Mouse (Mus musculus) heart, embryonic 14.5 days (tissue): Measurements from ENCODE around the gene Ubl4a. TPM values are rescaled to one million over a fixed set of nuclear protein-coding genes. Genes with fewer than 3 reads are reported as not detected.
A peak's percentile ranks its signal among the peaks of the same experiment; 100 is the strongest.

Source experiments
- ATAC-seq: fragments of 200-750 bp; cut with Nextera tagmentation; 2 replicates; pipeline ENCODE4 v1.8.0; 2017; ENCODE audit warnings: low read depth, moderate TSS enrichment; ENCODE audit not compliant: insufficient number of reproducible peaks, insufficient read depth, low FRiP score
- H3K27ac ChIP-seq, 2 experiments: fragments of 200-500 bp in 1 of 2; fragments of 300-500 bp in 1 of 2; sonication (generic) in 1 of 2; replicated peaks in 1 of 2; 2 replicates each; pipeline ENCODE4 v1.5.1; 2012 to 2014; ENCODE audit warnings: low read depth in 2 of 2, low read length in 2 of 2, control low read depth in 1 of 2, mild to moderate bottlenecking in 1 of 2, mixed read lengths in 1 of 2; ENCODE audit not compliant: control insufficient read depth in 1 of 2, insufficient read depth in 1 of 2
- H3K27me3 ChIP-seq: fragments of 300-500 bp; sonication (generic); 2 replicates; pipeline ENCODE4 v1.6.1; 2014; ENCODE audit warnings: mild to moderate bottlenecking, low read length, control low read depth; ENCODE audit not compliant: control insufficient read depth, insufficient read depth
- H3K36me3 ChIP-seq: fragments of 300-500 bp; sonication (generic); 2 replicates; pipeline ENCODE4 v1.6.1; 2014; ENCODE audit warnings: mild to moderate bottlenecking, control low read depth, low read length, mixed read lengths; ENCODE audit not compliant: control insufficient read depth, insufficient read depth
- H3K4me1 ChIP-seq, 2 experiments: fragments of 200-500 bp in 1 of 2; fragments of 300-500 bp in 1 of 2; sonication (generic) in 1 of 2; 2 replicates each; pipeline ENCODE4 v1.6.1; 2012 to 2014; ENCODE audit warnings: low read length in 2 of 2, control low read depth in 1 of 2, mixed read lengths in 1 of 2; ENCODE audit not compliant: control insufficient read depth in 2 of 2, insufficient read depth in 2 of 2
- H3K4me2 ChIP-seq: fragments of 300-500 bp; sonication (generic); 2 replicates; pipeline ENCODE4 v1.6.1; 2014; ENCODE audit warnings: mild to moderate bottlenecking, low read length
- H3K4me3 ChIP-seq, 2 experiments: fragments of 200-500 bp in 1 of 2; fragments of 300-500 bp in 1 of 2; sonication (generic) in 1 of 2; 2 replicates each; pipeline ENCODE4 v1.5.1; 2012 to 2014; ENCODE audit warnings: low read length in 2 of 2, mild to moderate bottlenecking in 2 of 2, control low read depth in 1 of 2, low read depth in 1 of 2, moderate library complexity in 1 of 2; ENCODE audit not compliant: control insufficient read depth in 1 of 2, insufficient read depth in 1 of 2
- H3K9ac ChIP-seq: fragments of 300-500 bp; sonication (generic); 2 replicates; pipeline ENCODE4 v1.6.1; 2014; ENCODE audit warnings: mild to moderate bottlenecking, low read length
- H3K9me3 ChIP-seq: fragments of 300-500 bp; sonication (generic); 2 replicates; pipeline ENCODE4 v1.6.1; 2016; ENCODE audit warnings: low read length, control low read depth; ENCODE audit not compliant: control insufficient read depth
- WGBS: fragments of 180-500 bp; shearing (Covaris S2); extraction: QIAGEN DNeasy Blood & Tissue Kit; methylation state at CpG from one replicate; pipeline ENCODE4 v1.1.7; 2014; 5-methylcytosine and 5-hydroxymethylcytosine counted together
- polyA plus RNA-seq: library from polyadenylated mRNA; unstranded; fragments of >200 nt; fragmentation: Nextera tagmentation; extraction: Ambion mirVana; gene quantifications from 2 replicates; pipeline ENCODE4 v1.2.1, GENCODE M21; 2014

The Ubl4a gene
- 64.3 and 67.2 TPM in 2 replicates for polyA plus RNA-seq

- 25% methylated on average over 32 of the region's 32 CpGs for WGBS
- ATAC-seq, result peak; percentile 89
Measured at GRCm38 (mm10) chrX:74372888-74373549, at the start of gene Ubl4a, which contains the start of gene Slc10a3. Gene Ubl4a, minus strand, starts transcription at chrX:74373218. Gene Slc10a3, minus strand, starts transcription at chrX:74373349.

GRCm38 (mm10) chrX:74413377-74413776, 40.4 kb upstream of the Ubl4a start:
- Histone ChIP-seq H3K4me1 (no peaks in the 10 kb centered on the region), H3K27me3 (no peaks in the 10 kb centered on the region), H3K4me2 (no peak overlapping the region), H3K9me3 (no peaks in the 10 kb centered on the region), H3K9ac (no peak overlapping the region), H3K36me3 (0 out of 2 replicates have a peak, but pooled peaks cover 6% of the 10 kb centered on the region), H3K4me3 (no peak overlapping the region), H3K27ac (no peak overlapping the region)
- peak; percentile 26; the same call in 1 of the 2 replicates for ATAC-seq

More at GRCm38 (mm10) chrX:74372888-74373549, at the start of gene Ubl4a, which contains the start of gene Slc10a3:
- 0 out of 2 replicates have a peak, but pooled peaks cover 11% of the 10 kb centered on the region for H3K36me3 ChIP-seq
- H3K27me3 ChIP-seq, result no peaks in the 10 kb centered on the region
- H3K27ac ChIP-seq, result no peak within 1 kb of the TSS; a peak in 1 of 4 replicates
- H3K4me2 ChIP-seq, result peak within 1 kb of the TSS; percentile 70
- no peaks in the 10 kb centered on the region for H3K9me3 ChIP-seq
- H3K4me1 ChIP-seq, result no peaks in the 10 kb centered on the region; a peak in 1 of 4 replicates
- peak within 1 kb of the TSS; percentile 48 to 60 for H3K4me3 ChIP-seq
- peak within 1 kb of the TSS; percentile 70 for H3K9ac ChIP-seq

GRCm38 (mm10) chrX:74408340-74408739, 35.3 kb upstream of the Ubl4a start:
- WGBS, result 37% methylated on average over 2 of the region's 2 CpGs
- no peaks in the 10 kb centered on the region for H3K27me3 ChIP-seq
- no peak overlapping the region for H3K4me3 ChIP-seq
- H3K9ac ChIP-seq, result no peak overlapping the region
- no peaks in the 10 kb centered on the region for H3K4me1 ChIP-seq
- H3K9me3 ChIP-seq, result no peaks in the 10 kb centered on the region
- H3K27ac ChIP-seq, result no peak overlapping the region
- ATAC-seq, result no peak
- H3K36me3 ChIP-seq, result no peaks in the 10 kb centered on the region
- H3K4me2 ChIP-seq, result no peak overlapping the region

GRCm38 (mm10) chrX:74400136-74400535, 27.1 kb upstream of the Ubl4a start:
- Histone ChIP-seq H3K9ac (no peak overlapping the region), H3K9me3 (no peaks in the 10 kb centered on the region), H3K27me3 (no peaks in the 10 kb centered on the region), H3K4me1 (no peaks in the 10 kb centered on the region), H3K27ac (no peak overlapping the region), H3K36me3 (no peaks in the 10 kb centered on the region), H3K4me2 (no peak overlapping the region), H3K4me3 (no peak overlapping the region)
- 74% methylated on average over 3 of the region's 3 CpGs for WGBS
- no peak for ATAC-seq

- Histone ChIP-seq H3K4me2 (peak within 1 kb of the TSS; percentile 74), H3K4me1 (peaks cover 0 to 5% of the 10 kb centered on the region in 2 experiments; a peak in 1 of 4 replicates), H3K27me3 (no peaks in the 10 kb centered on the region), H3K9me3 (no peaks in the 10 kb centered on the region), H3K27ac (peak within 1 kb of the TSS; percentile 71 to 87), H3K36me3 (no peaks in the 10 kb centered on the region), H3K4me3 (peak within 1 kb of the TSS; percentile 54 to 55), H3K9ac (peak within 1 kb of the TSS; percentile 85)
- peak; percentile 99 for ATAC-seq
- 16% methylated on average over 30 of the region's 30 CpGs for WGBS
Measured at GRCm38 (mm10) chrX:74392535-74393443, 19.8 kb upstream of the Ubl4a start, which contains the start of the genes Fam3a and Ikbkg. Gene Fam3a, minus strand, starts transcription at chrX:74393272. Gene Ikbkg, plus strand, starts transcription at chrX:74393290.

- Histone ChIP-seq H3K9ac (no peak overlapping the region), H3K9me3 (no peaks in the 10 kb centered on the region), H3K4me3 (no peak overlapping the region), H3K27me3 (no peaks in the 10 kb centered on the region), H3K36me3 (peaks cover 24% of the 10 kb centered on the region), H3K4me1 (peaks cover 0 to 5% of the 10 kb centered on the region in 2 experiments; a peak in 1 of 4 replicates), H3K27ac (no peak overlapping the region), H3K4me2 (no peak overlapping the region)
- ATAC-seq, result no peak
Measured at GRCm38 (mm10) chrX:74388153-74388552, 15.1 kb upstream of the Ubl4a start.

GRCm38 (mm10) chrX:74384451-74384850, 11.4 kb upstream of the Ubl4a start:
- Histone ChIP-seq H3K4me3 (no peak overlapping the region), H3K4me1 (no peaks in the 10 kb centered on the region), H3K27ac (no peak overlapping the region), H3K9ac (no peak overlapping the region), H3K36me3 (peaks cover 24% of the 10 kb centered on the region), H3K27me3 (no peaks in the 10 kb centered on the region), H3K4me2 (no peak overlapping the region), H3K9me3 (no peaks in the 10 kb centered on the region)
- 63% methylated on average over 2 of the region's 2 CpGs for WGBS
- no peak for ATAC-seq
